Mouse (Mus musculus) stomach, embryonic 14.5 days (tissue): ENCODE results near the gene Hspa12a. TPM values are rescaled to one million over a fixed set of nuclear protein-coding genes. Genes with fewer than 3 reads are reported as not detected.
A peak's percentile ranks its signal among the peaks of the same experiment; 100 is the strongest.

ENCODE experiments used
- ATAC-seq: fragments of 200-750 bp; cut with Nextera tagmentation; 2 replicates; pipeline ENCODE4 v1.8.0; 2017; ENCODE audit warnings: low read depth, moderate TSS enrichment; ENCODE audit not compliant: insufficient number of reproducible peaks, insufficient read depth, low FRiP score
- H3K27ac ChIP-seq: fragments of 300-500 bp; sonication (generic); 2 replicates; pipeline ENCODE4 v1.5.1; 2014; ENCODE audit warnings: mild to moderate bottlenecking, low read length, moderate library complexity, mixed read lengths
- H3K27me3 ChIP-seq: fragments of 300-500 bp; sonication (generic); 2 replicates; pipeline ENCODE4 v1.6.1; 2014; ENCODE audit warnings: low read length, control low read depth, mixed read lengths; ENCODE audit not compliant: control insufficient read depth, insufficient read depth
- H3K36me3 ChIP-seq: fragments of 300-500 bp; sonication (generic); 2 replicates; pipeline ENCODE4 v1.6.1; 2014; ENCODE audit warnings: mild to moderate bottlenecking, control low read depth, low read length, moderate library complexity, mixed read lengths; ENCODE audit not compliant: control insufficient read depth, insufficient read depth
- H3K4me1 ChIP-seq: fragments of 300-500 bp; sonication (generic); 2 replicates; pipeline ENCODE4 v1.6.1; 2014; ENCODE audit warnings: low read length, control low read depth, mixed read lengths; ENCODE audit not compliant: control insufficient read depth, insufficient read depth
- H3K4me2 ChIP-seq: fragments of 300-500 bp; sonication (generic); replicated peaks from 2 replicates; pipeline ENCODE4 v1.6.1; 2014; ENCODE audit warnings: low read depth, low read length, control low read depth
- H3K4me3 ChIP-seq: fragments of 300-500 bp; sonication (generic); 2 replicates; pipeline ENCODE4 v1.5.1; 2014; ENCODE audit warnings: low read depth, low read length, control low read depth
- H3K9ac ChIP-seq: fragments of 300-500 bp; sonication (generic); replicated peaks from 2 replicates; pipeline ENCODE4 v1.6.1; 2014; ENCODE audit warnings: low read depth, mild to moderate bottlenecking, control low read depth, low read length, moderate library complexity, mixed read lengths
- H3K9me3 ChIP-seq: fragments of 300-500 bp; sonication (generic); 2 replicates; pipeline ENCODE4 v1.6.1; 2016; ENCODE audit warnings: low read depth, low read length, control low read depth; ENCODE audit not compliant: control insufficient read depth
- WGBS: fragments of 180-500 bp; shearing (Covaris S2); extraction: QIAGEN DNeasy Blood & Tissue Kit; methylation state at CpG from one replicate; pipeline ENCODE4 v1.1.7; 2014; 5-methylcytosine and 5-hydroxymethylcytosine counted together
- microRNA-seq: library from miRNA; unstranded; fragments of <30 nt; microRNA quantifications from one replicate; pipeline ENCODE4, GENCODE M21; 2016
- polyA plus RNA-seq: library from polyadenylated mRNA; unstranded; fragments of >200 nt; fragmentation: Nextera tagmentation; extraction: Ambion mirVana; gene quantifications from 2 replicates; pipeline ENCODE4 v1.2.1, GENCODE M21; 2014

Hspa12a gene
- polyA plus RNA-seq, 1 experiment from 2014 or later, result 5.0 TPM

GRCm38 (mm10) chr19:58762316-58762715, 181.1 kb downstream of the Hspa12a start:
- Histone ChIP-seq H3K4me3 (no peak overlapping the region), H3K4me2 (no peak overlapping the region), H3K27ac (no peak overlapping the region), H3K27me3 (no peaks in the 10 kb centered on the region), H3K9ac (no peak overlapping the region), H3K36me3 (no peaks in the 10 kb centered on the region), H3K4me1 (no peaks in the 10 kb centered on the region), H3K9me3 (no peaks in the 10 kb centered on the region)
- peak; percentile 50; the same call in 1 of the 2 replicates for ATAC-seq
- WGBS, result 32% methylated on average over 6 of the region's 6 CpGs

- H3K9ac ChIP-seq, result no peak within 1 kb of the TSS
- H3K9me3 ChIP-seq, result no peaks in the 10 kb centered on the region
- H3K4me3 ChIP-seq, result no peak within 1 kb of the TSS
- no peak within 1 kb of the TSS for H3K4me2 ChIP-seq
- peak; percentile 81 for ATAC-seq
- no peaks in the 10 kb centered on the region for H3K36me3 ChIP-seq
- WGBS, result 31% methylated on average over 9 of the region's 9 CpGs
- H3K27ac ChIP-seq, result no peak within 1 kb of the TSS
- no peaks in the 10 kb centered on the region for H3K27me3 ChIP-seq
- no peaks in the 10 kb centered on the region for H3K4me1 ChIP-seq
Measured at GRCm38 (mm10) chr19:58759423-58759822, 184.0 kb downstream of the Hspa12a start, which contains the start of gene Pnliprp2. Pnliprp2 (plus strand) TSS chr19:58759719.

GRCm38 (mm10) chr19:58758871-58759270, 184.6 kb downstream of the Hspa12a start:
- no peaks in the 10 kb centered on the region for H3K9me3 ChIP-seq
- no peak for ATAC-seq
- no peaks in the 10 kb centered on the region for H3K4me1 ChIP-seq
- H3K36me3 ChIP-seq, result no peaks in the 10 kb centered on the region
- H3K9ac ChIP-seq, result no peak overlapping the region
- WGBS, result 58% methylated on average over 4 of the region's 4 CpGs
- no peak overlapping the region for H3K4me3 ChIP-seq
- no peak overlapping the region for H3K27ac ChIP-seq
- no peaks in the 10 kb centered on the region for H3K27me3 ChIP-seq
- no peak overlapping the region for H3K4me2 ChIP-seq

- no peak overlapping the region for H3K4me3 ChIP-seq
- no peaks in the 10 kb centered on the region for H3K36me3 ChIP-seq
- no peaks in the 10 kb centered on the region for H3K27me3 ChIP-seq
- no peaks in the 10 kb centered on the region for H3K4me1 ChIP-seq
- ATAC-seq, result no peak
- H3K9ac ChIP-seq, result no peak overlapping the region
- H3K9me3 ChIP-seq, result no peaks in the 10 kb centered on the region
- H3K27ac ChIP-seq, result no peak overlapping the region
- H3K4me2 ChIP-seq, result no peak overlapping the region
- 55% methylated on average over 2 of the region's 2 CpGs for WGBS
Measured at GRCm38 (mm10) chr19:58751504-58751903, 191.9 kb downstream of the Hspa12a start.

GRCm38 (mm10) chr19:58750822-58751221, 192.6 kb downstream of the Hspa12a start:
- no peaks in the 10 kb centered on the region for H3K36me3 ChIP-seq
- WGBS, result 55% methylated on average over 2 of the region's 2 CpGs
- ATAC-seq, result no peak

GRCm38 (mm10) chr19:58747498-58748000, 195.9 kb downstream of the Hspa12a start:
- H3K4me1 ChIP-seq, result no peaks in the 10 kb centered on the region
- ATAC-seq, result no peak
- H3K4me3 ChIP-seq, result no peak overlapping the region
- no peaks in the 10 kb centered on the region for H3K27me3 ChIP-seq
- no peak overlapping the region for H3K4me2 ChIP-seq
- WGBS, result 82% methylated on average over 9 of the region's 9 CpGs
- H3K36me3 ChIP-seq, result no peaks in the 10 kb centered on the region
- H3K9me3 ChIP-seq, result no peaks in the 10 kb centered on the region
- H3K9ac ChIP-seq, result no peak overlapping the region
- H3K27ac ChIP-seq, result no peak overlapping the region

More at GRCm38 (mm10) chr19:58750822-58751221, 192.6 kb downstream of the Hspa12a start:
- Histone ChIP-seq H3K9me3 (no peaks in the 10 kb centered on the region), H3K27me3 (no peaks in the 10 kb centered on the region), H3K4me1 (no peaks in the 10 kb centered on the region), H3K4me3 (no peak overlapping the region), H3K4me2 (no peak overlapping the region), H3K9ac (no peak overlapping the region), H3K27ac (no peak overlapping the region)

Small RNA genes within 50 kb of the gene (microRNA-seq; reads per million reads assigned to microRNA genes)
- gene Mir3086, result 3.6 reads per million, percentile 8 among the genes with 10 or more reads in this experiment

Other genes starting within 250 kb of the Hspa12a start
- 254 TPM in 1 of 2 replicates, not detected in the other for gene Pnliprp1, start 214.8 kb downstream of the Hspa12a start, polyA plus RNA-seq
- 1.1 and 3.0 TPM in 2 replicates for gene Pnliprp2, start 183.9 kb downstream of the Hspa12a start, polyA plus RNA-seq
- not detected in 2 replicates for gene 1700019N19Rik, start 149.2 kb downstream of the Hspa12a start, polyA plus RNA-seq
- 0.32 and 0.38 TPM in 2 replicates for gene Eno4, start 229 bp downstream of the Hspa12a start, polyA plus RNA-seq
- gene Shtn1, start 132.4 kb upstream of the Hspa12a start, polyA plus RNA-seq, result 9.9 and 11.8 TPM in 2 replicates
- not detected in 2 replicates for gene Vax1, start 226.4 kb upstream of the Hspa12a start, polyA plus RNA-seq